Mouse (Mus musculus) mammary gland, adult 2 months (tissue): ENCODE data around the gene Spry2. TPM values are rescaled to one million over a fixed set of nuclear protein-coding genes. Genes with fewer than 3 reads are reported as not detected.

Experiments
- polyA plus RNA-seq: library from polyadenylated mRNA; depleted of rRNA; stranded (reverse); fragments of >200 nt; gene quantifications from 2 replicates; pipeline ENCODE4 v1.2.3, GENCODE M21; 2012; ENCODE audit warnings: low replicate concordance; rRNA removed

The Spry2 gene
- polyA plus RNA-seq: 13.9 and 15.0 TPM in 2 replicates

GRCm38 (mm10) chr14:105896791-105897568 is at the start of gene Spry2:
TSS of gene Spry2 (minus strand) at chr14:105896819.

Other genes with a start within 250 kb of the Spry2 start
- gene Trim52, start 209.4 kb upstream of the Spry2 start, polyA plus RNA-seq: not detected in 2 replicates